Mouse (Mus musculus) myocyte (in vitro differentiated cells): Measurements from ENCODE around the gene Trim59. TPM values are rescaled to one million over a fixed set of nuclear protein-coding genes. Genes with fewer than 3 reads are reported as not detected.

ENCODE experiments used
- H3K27me3 ChIP-seq: one replicate; pipeline ENCODE4 v1.6.1; 2011; ENCODE audit not compliant: control insufficient read depth, insufficient read depth, insufficient read length
- H3K36me3 ChIP-seq: one replicate; pipeline ENCODE4 v1.6.1; 2011; ENCODE audit not compliant: control insufficient read depth, insufficient read depth
- H3K4me2 ChIP-seq: one replicate; pipeline ENCODE4 v1.6.1; 2011; ENCODE audit warnings: low read depth, control low read depth
- H3K4me3 ChIP-seq: one replicate; pipeline ENCODE4 v1.5.1; 2011; ENCODE audit warnings: mild to moderate bottlenecking, control low read depth, moderate library complexity
- H3K79me2 ChIP-seq: one replicate; pipeline ENCODE4 v1.6.1; 2011; ENCODE audit not compliant: control insufficient read depth, insufficient read depth
- H3ac ChIP-seq: one replicate; pipeline ENCODE4 v1.6.1; 2011; ENCODE audit not compliant: control insufficient read depth, insufficient read length
- CEBPB ChIP-seq: IDR thresholded peaks from 2 replicates; pipeline ENCODE4 v1.6.1; 2011; ENCODE audit warnings: mild to moderate bottlenecking, moderate library complexity; ENCODE audit not compliant: poor library complexity, insufficient read depth, severe bottlenecking
- E2F4 ChIP-seq: IDR thresholded peaks from one replicate; pipeline ENCODE4 v1.6.1; 2011; ENCODE audit warnings: mild to moderate bottlenecking, control low read depth, moderate library complexity; ENCODE audit not compliant: insufficient read depth
- MAX ChIP-seq: IDR thresholded peaks from one replicate; pipeline ENCODE4 v1.6.1; 2011; ENCODE audit warnings: low read depth, mild to moderate bottlenecking, control low read depth
- MYOD1 ChIP-seq, 3 experiments: IDR thresholded peaks; one replicate each; pipeline ENCODE4 v1.6.1; 2011; ENCODE audit warnings: control low read depth in 2 of 3, low read depth in 2 of 3, mild to moderate bottlenecking in 2 of 3, moderate library complexity in 1 of 3; ENCODE audit not compliant: insufficient read length in 2 of 3, control insufficient read depth in 1 of 3
- MYOG ChIP-seq, 3 experiments: IDR thresholded peaks; one replicate each; pipeline ENCODE4 v1.6.1; 2011; ENCODE audit warnings: control low read depth in 2 of 3, low read depth in 2 of 3, mild to moderate bottlenecking in 2 of 3; ENCODE audit not compliant: insufficient read length in 2 of 3, control insufficient read depth in 1 of 3, insufficient read depth in 1 of 3
- POLR2A ChIP-seq: IDR thresholded peaks from one replicate; pipeline ENCODE4 v1.6.1; 2011; ENCODE audit warnings: low read depth, mild to moderate bottlenecking, control low read depth, moderate library complexity; ENCODE audit not compliant: insufficient read length
- POLR2AphosphoS2 ChIP-seq: IDR thresholded peaks from one replicate; pipeline ENCODE4 v1.6.1; 2011; ENCODE audit warnings: low read depth, control low read depth; ENCODE audit not compliant: insufficient read length
- REST ChIP-seq: IDR thresholded peaks from one replicate; pipeline ENCODE4 v1.6.1; 2011; ENCODE audit warnings: mild to moderate bottlenecking, control low read depth, moderate library complexity; ENCODE audit not compliant: insufficient read depth, insufficient read length
- SRF ChIP-seq: IDR thresholded peaks from one replicate; pipeline ENCODE4 v1.6.1; 2011; ENCODE audit warnings: low read depth; ENCODE audit not compliant: control insufficient read depth, insufficient read length
- TCF12 ChIP-seq: IDR thresholded peaks from one replicate; pipeline ENCODE4 v1.6.1; 2011; ENCODE audit warnings: mild to moderate bottlenecking, control low read depth; ENCODE audit not compliant: poor library complexity, insufficient read depth, severe bottlenecking
- TCF3 ChIP-seq: IDR thresholded peaks from one replicate; pipeline ENCODE4 v1.6.1; 2011; ENCODE audit warnings: low read depth, control low read depth; ENCODE audit not compliant: insufficient read length
- USF1 ChIP-seq: IDR thresholded peaks from one replicate; pipeline ENCODE4 v1.6.1; 2011; ENCODE audit warnings: low read depth, mild to moderate bottlenecking, control low read depth, moderate library complexity
- polyA plus RNA-seq: library from polyadenylated mRNA; unstranded; fragments of >200 nt; fragmentation: generic; extraction: Trizol; gene quantifications from one replicate; pipeline ENCODE4 v1.2.1, GENCODE M21; 2012; ENCODE audit warnings: missing spikeins

Trim59 gene
- polyA plus RNA-seq, 1 experiment = 8.2 TPM

DNA sequence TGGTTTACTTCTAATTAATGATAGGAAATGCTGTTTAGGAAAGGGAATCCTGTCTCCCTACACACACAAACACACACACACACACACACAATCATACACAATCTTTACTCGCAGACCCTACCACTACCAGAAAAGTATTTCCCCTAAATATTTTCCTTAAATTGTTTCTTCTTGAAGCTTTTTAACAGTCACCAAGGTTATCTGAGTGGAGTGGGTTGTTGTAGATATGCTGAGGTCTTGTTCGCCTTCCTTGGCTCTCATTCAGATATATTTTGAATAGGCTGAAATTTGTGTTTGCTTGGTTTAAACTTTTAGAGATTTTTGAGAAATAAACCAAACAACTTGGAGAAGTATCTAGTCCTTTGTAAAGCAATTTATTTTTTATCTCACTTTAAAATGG lies 35.7 kb downstream of the Trim59 start:
- peak overlapping the region; percentile 52 for H3K4me2 ChIP-seq
- peaks cover 6% of the 10 kb centered on the region for H3K36me3 ChIP-seq
- H3ac ChIP-seq = no peak overlapping the region

DNA sequence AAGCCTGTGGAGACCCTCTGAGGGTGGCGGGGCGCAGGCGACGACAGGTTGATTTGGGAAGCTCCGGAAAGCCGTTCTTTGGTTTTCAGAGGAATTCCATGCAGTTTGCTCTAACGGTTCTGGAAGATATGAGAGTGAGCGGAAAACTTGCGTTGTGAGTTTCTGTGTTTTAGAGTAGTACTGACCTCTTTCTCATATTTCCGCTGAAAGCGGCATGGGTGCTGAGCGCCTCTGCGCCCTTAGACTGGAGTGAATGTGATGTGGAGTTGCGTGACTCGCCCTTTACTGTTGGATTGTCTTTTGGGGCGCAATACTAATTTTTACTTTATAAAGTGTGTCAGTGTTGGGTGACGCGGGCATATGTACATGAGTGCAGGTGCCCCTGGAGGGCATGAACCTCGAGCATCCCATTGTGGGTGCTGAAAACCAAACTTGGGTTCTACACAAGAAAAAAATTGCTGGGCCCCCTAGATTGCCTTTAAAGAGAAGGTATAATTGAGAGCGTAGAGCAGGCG lies 38.3 kb downstream of the Trim59 start:
- peaks cover 6% of the 10 kb centered on the region for H3K36me3 ChIP-seq
- peak overlapping the region; percentile 83 for H3ac ChIP-seq
- TF ChIP-seq USF1 (no peak), REST (no peak), MYOG (IDR thresholded peaks at IDR 0.05; ENCODE audit: control insufficient read depth in 1 of 3, insufficient read depth in 1 of 3, insufficient read length in 2 of 3, low read depth in 2 of 3) (no peak), POLR2AphosphoS2 (no peak), TCF12 (no peak), E2F4 (no peak), TCF3 (no peak), MYOD1 (IDR thresholded peaks at IDR 0.05; ENCODE audit: control insufficient read depth in 1 of 3, insufficient read length in 2 of 3, low read depth in 2 of 3) (no peak), CEBPB (no peak), POLR2A (no peak), SRF (no peak), MAX (no peak)

More for the DNA sequence above, 35.7 kb downstream of the Trim59 start:
- peaks cover 92% of the 10 kb centered on the region for H3K79me2 ChIP-seq
- no peak for TF ChIP-seq MYOG (IDR thresholded peaks at IDR 0.05; ENCODE audit: control insufficient read depth in 1 of 3, insufficient read depth in 1 of 3, insufficient read length in 2 of 3, low read depth in 2 of 3)
- no peak for TF ChIP-seq CEBPB
- H3K4me3 ChIP-seq = no peak overlapping the region
- H3K27me3 ChIP-seq = no peaks in the 10 kb centered on the region

DNA sequence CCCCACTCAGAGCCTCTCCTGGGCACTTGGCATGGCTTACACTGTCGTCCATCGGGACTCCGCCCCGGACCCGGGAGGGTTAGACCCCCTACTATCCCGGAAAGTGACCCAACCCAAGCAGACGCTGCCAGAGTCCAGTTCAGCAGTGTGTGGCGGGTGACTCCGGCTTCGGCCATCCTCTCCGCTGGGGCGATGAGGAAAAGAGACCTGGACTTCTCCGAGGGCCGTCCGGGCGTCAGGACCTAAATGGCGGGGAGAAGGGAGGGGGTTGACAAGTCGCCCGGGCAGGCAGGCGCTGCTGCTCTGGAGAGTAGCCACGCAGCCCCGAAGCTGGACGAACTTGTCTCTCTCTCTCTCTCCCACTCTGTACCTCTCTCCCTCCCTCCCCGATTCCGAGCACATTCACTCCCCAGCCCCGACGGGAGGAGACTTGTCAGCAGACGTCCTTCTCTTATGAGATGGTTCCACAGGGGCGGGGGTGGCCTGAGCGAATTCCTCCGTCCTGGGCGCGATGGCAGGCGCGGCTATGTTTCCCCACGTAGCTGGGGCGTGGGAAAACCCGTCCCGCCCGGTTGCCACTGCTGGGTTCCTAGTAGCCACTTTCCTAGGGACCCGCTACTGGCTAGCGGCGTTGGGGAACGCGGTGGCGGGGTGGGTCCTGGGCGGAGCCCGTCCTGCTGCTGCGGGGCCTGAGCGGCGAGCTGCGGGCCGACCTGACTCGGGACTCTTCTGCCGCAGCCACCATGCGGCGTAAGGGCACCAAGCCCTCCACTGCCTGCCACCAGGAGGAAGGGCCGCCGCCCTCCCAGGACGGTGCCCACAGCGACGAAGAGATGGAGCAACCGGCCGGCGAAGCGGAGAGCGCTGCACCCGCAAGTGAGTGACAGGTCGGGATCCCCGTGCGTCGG lies 39.0 kb downstream of the Trim59 start:
- Histone ChIP-seq H3K79me2 (peaks cover 71% of the 10 kb centered on the region), H3K4me3 (peak overlapping the region; percentile 99), H3K4me2 (peak overlapping the region; percentile 84), H3ac (peak overlapping the region; percentile 83), H3K27me3 (no peaks in the 10 kb centered on the region), H3K36me3 (peaks cover 6% of the 10 kb centered on the region)
- TF ChIP-seq MYOD1 (IDR thresholded peaks at IDR 0.05; ENCODE audit: control insufficient read depth in 1 of 3, insufficient read length in 2 of 3, low read depth in 2 of 3) = no peak
- peak in 1 of 3 experiments; percentile 35 for TF ChIP-seq MYOG (IDR thresholded peaks at IDR 0.05; ENCODE audit: control insufficient read depth in 1 of 3, insufficient read depth in 1 of 3, insufficient read length in 2 of 3, low read depth in 2 of 3)
- no peak for TF ChIP-seq E2F4
- TF ChIP-seq POLR2AphosphoS2 = peak; percentile 41
- TF ChIP-seq POLR2A = peak; percentile 55
- TF ChIP-seq SRF = no peak

More for the DNA sequence above, 38.3 kb downstream of the Trim59 start:
- H3K4me2 ChIP-seq = peak overlapping the region; percentile 84
- H3K79me2 ChIP-seq = peaks cover 78% of the 10 kb centered on the region
- H3K27me3 ChIP-seq = no peaks in the 10 kb centered on the region
- H3K4me3 ChIP-seq = peak overlapping the region; percentile 99

DNA sequence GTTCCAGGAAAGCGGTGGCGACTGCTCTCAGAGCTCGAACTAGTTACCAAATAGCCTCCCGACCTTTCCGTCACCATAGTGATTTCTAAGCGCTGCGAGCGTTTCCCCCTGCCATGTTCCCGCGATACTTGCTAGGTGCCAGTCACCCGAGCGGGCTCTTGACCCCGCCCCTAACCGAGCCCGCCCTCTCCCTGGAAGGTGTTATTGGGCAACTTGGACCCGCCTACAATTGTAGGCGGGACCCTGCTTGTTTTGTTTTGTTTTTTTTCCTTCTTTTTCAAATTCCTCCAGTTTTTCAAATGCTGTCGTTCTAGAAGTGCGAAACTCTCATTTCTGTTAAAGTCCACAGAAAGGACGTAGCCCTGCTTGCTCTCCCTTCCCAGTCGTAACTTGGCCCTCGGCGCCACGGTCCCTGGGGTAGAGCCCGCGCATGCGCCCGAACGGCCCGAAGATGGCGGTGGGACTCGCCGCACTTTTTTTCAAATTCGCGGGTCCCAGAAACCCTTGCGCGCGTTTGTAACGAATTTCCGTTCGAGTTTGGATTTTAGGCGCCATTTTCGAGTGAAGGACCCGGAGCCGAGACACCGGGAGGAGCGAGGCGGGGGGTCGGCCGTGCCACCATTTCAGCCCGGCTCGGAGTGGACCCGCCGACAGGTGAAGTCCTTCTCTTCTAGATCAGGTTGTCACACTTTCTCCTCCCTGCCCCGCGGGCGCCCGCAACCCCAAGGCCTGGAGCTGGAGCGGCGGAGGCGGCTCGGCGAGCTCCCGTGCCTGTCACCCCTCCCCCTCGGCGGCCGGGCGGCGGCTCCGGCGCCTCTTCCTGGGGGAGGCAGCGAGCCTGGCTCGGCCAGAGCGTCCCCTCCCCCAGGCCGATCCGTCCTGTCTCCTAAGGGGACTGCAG lies 39.9 kb downstream of the Trim59 start, which contains the start of the genes Ift80 and Smc4:
Gene Ift80 (minus strand): TSS at position 134 of the 901 bp plus-strand sequence.
Gene Smc4 (plus strand): TSS at position 302 of the 901 bp plus-strand sequence.
- Histone ChIP-seq H3K79me2 (peaks cover 62% of the 10 kb centered on the region), H3K27me3 (no peaks in the 10 kb centered on the region), H3K36me3 (peaks cover 5% of the 10 kb centered on the region), H3ac (peak within 1 kb of the TSS; percentile 83), H3K4me3 (peak within 1 kb of the TSS; percentile 99), H3K4me2 (peak within 1 kb of the TSS; percentile 77)
- TF ChIP-seq POLR2AphosphoS2 (peak; percentile 48), POLR2A (peak; percentile 62), TCF3 (no peak), CEBPB (peak; percentile 68), E2F4 (peak; percentile 95)

DNA sequence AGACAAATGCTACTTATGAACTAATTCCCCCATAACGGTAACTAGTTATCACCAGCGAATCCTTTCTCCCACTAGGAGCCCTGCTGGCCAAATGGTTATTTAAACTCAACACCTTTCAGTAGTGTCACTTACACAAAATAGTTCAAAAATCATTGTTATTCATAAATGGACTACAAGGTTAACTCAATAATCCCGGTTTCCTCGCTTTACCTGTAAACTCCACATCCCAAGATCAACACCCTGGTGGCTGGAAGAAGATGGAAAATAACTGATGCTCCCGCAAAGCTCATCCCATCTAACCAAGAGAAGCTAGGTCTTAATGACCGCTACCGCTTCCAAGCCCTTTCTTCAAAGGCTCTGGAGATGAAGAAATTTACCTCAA lies 40.5 kb downstream of the Trim59 start:
- peak overlapping the region; percentile 99 for H3K4me3 ChIP-seq
- H3K79me2 ChIP-seq = peaks cover 59% of the 10 kb centered on the region
- TF ChIP-seq E2F4 (no peak), USF1 (no peak), SRF (no peak), POLR2AphosphoS2 (no peak), MYOD1 (IDR thresholded peaks at IDR 0.05; ENCODE audit: control insufficient read depth in 1 of 3, insufficient read length in 2 of 3, low read depth in 2 of 3) (no peak), MAX (no peak), MYOG (IDR thresholded peaks at IDR 0.05; ENCODE audit: control insufficient read depth in 1 of 3, insufficient read depth in 1 of 3, insufficient read length in 2 of 3, low read depth in 2 of 3) (no peak), TCF3 (no peak), REST (no peak), TCF12 (no peak), CEBPB (no peak), POLR2A (no peak)
- no peaks in the 10 kb centered on the region for H3K27me3 ChIP-seq
- no peaks in the 10 kb centered on the region for H3K36me3 ChIP-seq
- peak overlapping the region; percentile 77 for H3K4me2 ChIP-seq
- H3ac ChIP-seq = peak overlapping the region; percentile 83
